Mouse (Mus musculus) megakaryocyte, embryonic 14.5 days (primary cell): ENCODE results near the gene Sgcd.

Experiments
- FLI1 ChIP-seq: IDR thresholded peaks from 2 replicates; pipeline ENCODE4 v1.6.1; 2012; ENCODE audit warnings: low read length, inconsistent platforms, mixed read lengths
- GATA1 ChIP-seq: IDR thresholded peaks from 3 replicates; pipeline ENCODE4 v1.6.1; 2012; ENCODE audit warnings: mixed read lengths, low read length, inconsistent platforms, borderline replicate concordance

DNA sequence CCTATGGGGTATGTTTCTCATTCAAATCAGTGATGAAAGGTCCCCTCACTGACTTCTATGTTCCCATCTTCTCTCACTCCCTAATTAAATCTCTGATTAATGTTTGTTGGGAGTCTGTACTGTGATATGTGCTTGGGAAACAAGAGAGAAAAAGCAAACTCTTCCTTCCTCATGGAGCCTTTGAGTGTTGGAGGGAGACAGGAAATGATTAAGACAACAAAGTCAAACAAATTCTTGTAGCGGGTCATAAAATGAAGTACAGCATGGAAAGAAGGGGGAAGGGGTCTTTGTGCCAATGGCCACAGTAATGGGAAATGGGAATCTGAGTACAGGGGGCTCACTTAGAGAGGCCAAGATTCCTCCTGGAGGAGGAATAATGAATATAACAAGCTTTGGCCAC is 1063.8 kb downstream of the Sgcd start:
- TF ChIP-seq GATA1 (no peak), FLI1 (no peak)
